Mouse (Mus musculus): ENCODE measurements around the gene Znrf3. TPM values are rescaled to one million over a fixed set of nuclear protein-coding genes. Genes with fewer than 3 reads are reported as not detected.

Gene Znrf3
- total RNA-seq, 2 experiments from 2014 or later = 19.5 to 20.2 TPM

DNA sequence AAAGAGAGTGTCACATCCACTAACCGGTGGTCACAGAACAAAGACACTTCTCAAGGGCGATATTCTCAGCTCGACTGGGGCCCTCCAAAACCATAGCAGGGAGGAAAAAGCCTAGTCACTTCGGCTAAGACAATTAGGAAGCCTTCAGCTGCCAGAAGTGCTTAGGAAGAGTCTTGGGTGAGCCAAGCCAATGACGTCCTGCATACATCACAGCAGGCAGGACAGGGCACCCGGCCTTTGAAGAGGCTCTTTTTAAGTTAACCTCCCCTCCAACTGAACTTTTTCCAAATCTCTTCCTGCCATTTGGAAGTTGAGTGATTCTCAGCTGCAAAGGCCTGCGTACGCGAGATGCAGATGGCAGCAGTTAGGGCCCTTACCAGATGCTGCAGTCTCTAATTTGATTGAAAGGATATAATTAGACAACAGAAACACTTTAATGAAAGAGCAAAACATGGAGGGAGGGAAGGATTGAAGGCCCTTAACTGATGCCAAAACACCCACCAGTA, 189.1 kb downstream of the Znrf3 start:
- no peak for DNase-seq (ENCODE audit: low spot score in 2 of 2)
- intact Hi-C loops (cut with DNase I) = loop anchor here (10.0 kb wide), 1 partner anchor 141 kb away; no protein-coding TSS in a partner anchor

DNA sequence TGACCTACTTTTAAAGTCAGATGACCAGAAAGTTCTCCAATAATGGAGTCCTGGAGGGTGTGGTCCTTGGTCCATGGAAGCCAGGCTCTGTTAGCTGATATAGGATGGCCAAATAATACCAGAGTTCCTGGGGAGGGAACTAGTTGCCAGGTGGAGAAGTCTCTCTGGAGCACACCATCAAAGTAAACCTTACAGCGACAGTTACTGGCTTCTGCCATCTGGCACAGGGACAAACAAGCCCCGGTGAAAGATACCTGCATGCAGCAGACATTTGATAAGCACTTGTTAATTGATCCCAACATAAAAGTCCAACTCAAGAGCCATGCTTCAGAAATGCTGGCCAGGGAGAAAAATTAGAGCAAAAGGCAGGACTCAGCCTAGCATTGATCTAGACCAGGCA, 190.6 kb downstream of the Znrf3 start:
- intact Hi-C loops (cut with DNase I) = loop anchor here (10.0 kb wide), 1 partner anchor 139 kb away; no protein-coding TSS in a partner anchor
- DNase-seq (ENCODE audit: low spot score in 2 of 2) = no peak

DNA sequence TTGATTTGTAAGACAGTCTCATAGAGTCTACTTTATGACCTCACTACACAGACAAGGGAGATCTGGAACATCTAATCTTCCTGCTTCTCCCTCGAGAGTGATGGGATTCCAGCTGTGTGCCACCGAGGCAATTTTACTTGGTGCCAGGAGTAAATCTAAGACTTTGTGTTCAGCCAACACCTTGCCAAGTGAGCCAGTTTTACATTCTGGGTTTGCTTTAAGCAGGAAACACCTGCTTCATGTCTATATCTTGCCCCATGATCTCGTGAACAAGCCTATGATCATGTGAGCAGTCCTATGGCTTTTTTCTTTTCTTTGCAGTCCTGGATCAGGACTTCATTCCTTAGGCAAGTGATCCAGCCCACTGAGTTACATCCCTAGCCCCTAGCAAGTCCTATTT, 191.1 kb downstream of the Znrf3 start:
- no peak for DNase-seq (ENCODE audit: low spot score in 2 of 2)
- intact Hi-C loops (cut with DNase I) = loop anchor here (10.0 kb wide), 1 partner anchor 139 kb away; no protein-coding TSS in a partner anchor

DNA sequence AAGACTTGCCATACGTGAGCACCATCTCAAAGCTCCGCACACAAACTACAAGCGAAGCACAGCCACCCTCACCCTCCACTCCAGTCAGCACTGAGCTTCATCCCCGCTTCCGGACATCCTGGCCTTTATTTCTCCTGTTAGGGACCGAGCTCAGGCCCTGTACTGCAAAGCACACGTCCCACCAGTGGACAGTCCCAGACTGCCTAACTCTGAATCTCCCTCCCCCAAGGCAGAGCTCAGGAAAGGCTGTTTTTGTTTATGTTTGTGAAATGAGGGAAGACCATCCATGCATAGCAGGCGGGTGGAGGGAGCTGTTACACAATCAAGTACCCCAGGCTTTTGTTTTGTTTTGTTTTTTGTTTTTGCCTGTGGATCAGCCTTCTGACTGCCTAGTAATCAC, 191.9 kb downstream of the Znrf3 start:
- intact Hi-C loops (cut with DNase I) = loop anchor here (10.0 kb wide), 1 partner anchor 138 kb away; no protein-coding TSS in a partner anchor
- no peak for DNase-seq (ENCODE audit: low spot score in 2 of 2)

DNA sequence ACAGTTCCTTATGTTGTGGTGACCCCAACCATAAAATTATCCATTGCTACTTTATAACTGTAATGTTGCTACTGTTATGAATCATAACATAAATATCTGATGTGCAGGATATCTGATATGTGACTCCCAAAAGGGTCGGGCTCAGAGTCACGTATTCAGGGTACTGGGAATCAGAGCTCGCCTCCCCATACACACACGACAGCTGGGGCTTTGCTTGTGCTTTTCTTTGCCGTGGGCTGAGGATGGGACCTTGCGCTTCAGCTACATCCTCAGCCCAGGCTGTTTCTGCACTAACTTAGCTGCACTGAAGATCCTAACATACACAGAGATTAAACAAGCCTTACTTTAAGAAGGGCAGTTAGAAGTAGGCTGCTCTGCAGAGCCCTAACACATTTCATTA, 193.5 kb downstream of the Znrf3 start:
- intact Hi-C loops (cut with DNase I) = loop anchor here (10.0 kb wide), 1 partner anchor 136 kb away; no protein-coding TSS in a partner anchor
- DNase-seq (ENCODE audit: low spot score in 2 of 2) = no peak

DNA sequence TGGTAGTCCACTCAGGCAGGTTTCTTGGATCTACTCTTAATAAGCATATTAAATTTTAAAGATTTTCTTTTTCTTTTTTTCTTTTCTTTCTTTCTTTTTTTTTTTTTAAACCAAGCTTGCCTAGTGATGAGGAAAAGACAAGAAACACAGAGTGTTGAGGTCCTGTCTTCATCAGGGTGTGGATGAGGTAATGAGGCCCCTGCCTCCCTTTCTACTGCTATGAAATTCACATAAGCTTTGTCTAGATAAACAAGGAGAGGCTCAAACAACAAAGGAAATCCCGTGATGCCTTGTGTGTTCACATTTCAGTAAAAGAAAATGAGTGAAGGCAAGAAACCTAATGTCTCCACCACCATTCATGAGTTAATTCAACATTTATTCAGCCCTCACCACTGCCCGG, 196.4 kb downstream of the Znrf3 start:
- intact Hi-C loops (cut with DNase I) = no loop called here
- no peak for DNase-seq (ENCODE audit: low spot score in 2 of 2)

DNA sequence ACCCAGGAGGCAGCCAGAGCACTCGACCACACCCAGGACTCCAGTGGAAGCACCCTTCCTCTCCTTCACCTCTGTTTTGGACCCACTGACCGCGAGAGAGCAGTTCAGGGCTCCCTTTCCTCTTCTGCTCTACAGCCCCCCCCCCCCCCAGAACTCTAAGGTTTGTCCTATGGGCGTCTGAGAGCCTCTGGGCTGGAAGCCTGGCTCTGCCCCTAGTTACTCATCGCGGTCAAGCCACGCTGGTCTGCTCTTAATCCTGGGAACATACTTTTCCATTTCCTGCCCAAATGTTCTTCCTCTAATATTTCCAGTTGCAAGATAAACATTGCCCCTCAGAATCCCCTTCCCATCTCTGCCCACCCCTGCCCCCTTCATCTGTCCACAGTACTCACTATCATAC, 199.2 kb downstream of the Znrf3 start:
- intact Hi-C loops (cut with DNase I) = loop anchor here (2.0 kb wide), 1 partner anchor 15 kb away; the partner anchor contains the start of gene Kremen1
- DNase-seq (ENCODE audit: low spot score in 2 of 2) = no peak

DNA sequence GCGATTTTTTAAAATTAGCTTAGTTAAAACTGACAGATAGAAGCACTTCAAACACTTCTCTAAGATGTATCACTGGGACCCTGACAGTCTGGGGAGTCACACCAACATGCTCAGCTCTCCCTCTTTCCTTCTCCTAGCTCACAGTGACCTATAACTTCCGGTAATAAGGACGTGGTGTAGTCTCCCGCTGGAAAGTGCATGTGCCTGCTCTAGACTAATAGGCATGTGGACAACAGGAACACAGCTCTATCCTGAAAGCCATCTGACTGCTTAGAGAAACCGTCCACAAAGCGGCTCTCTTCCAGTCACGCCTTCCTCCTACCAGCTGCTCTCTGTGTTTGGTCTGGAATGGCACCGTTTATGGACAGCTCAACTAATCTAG, 199.9 kb downstream of the Znrf3 start:
- peak; percentile 40 to 46 for DNase-seq (ENCODE audit: low spot score in 2 of 2)
- intact Hi-C loops (cut with DNase I) = loop anchor here (2.0 kb wide), 1 partner anchor 16 kb away; the partner anchor contains the start of gene Kremen1

DNA sequence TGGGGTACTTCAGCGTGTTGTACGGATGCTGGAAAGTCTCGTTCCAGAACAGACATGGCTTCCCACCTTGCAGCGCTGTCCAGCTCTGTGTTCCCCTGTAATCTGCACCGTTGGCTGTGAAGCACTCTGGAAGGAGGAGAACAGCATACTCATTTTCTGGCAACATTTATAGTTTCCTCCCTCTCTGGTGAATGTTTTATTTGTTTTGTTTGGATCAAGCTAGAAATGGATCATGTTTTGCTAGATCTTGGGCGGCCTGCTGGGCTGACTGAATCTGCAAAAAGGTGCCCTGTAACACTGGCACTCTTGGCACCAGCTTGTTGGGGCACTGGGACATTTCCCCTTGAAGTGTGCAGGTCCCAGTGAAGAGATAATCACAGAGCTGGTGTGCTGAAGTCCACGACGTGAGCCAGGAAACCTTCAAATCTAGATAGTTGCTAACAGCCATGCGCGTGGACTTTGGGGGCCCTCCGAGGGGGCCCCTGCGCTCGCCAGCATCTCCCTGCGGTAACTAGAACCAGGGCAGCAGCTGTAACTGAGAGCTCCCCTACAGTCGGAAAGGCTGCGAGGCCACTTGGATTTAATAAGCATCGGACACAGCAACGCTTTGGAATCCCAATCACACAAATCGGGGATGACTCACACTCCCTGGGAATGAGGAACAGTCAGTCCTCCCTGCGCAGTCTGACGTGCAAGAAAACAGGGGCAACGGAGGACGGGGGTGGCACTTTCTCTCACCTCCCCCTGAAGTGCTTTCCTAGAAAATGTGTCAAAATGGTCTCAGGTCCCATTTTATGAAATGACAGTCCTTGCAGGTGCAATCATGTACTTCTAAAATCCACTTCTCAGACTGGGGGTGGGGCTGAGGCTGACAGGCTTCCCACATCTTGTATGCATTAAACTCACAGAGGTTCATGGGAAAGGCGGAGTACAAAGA, 200.6 kb downstream of the Znrf3 start:
- intact Hi-C loops (cut with DNase I) = loop anchor here (2.0 kb wide), 1 partner anchor 17 kb away; the partner anchor contains the start of gene Kremen1
- DNase-seq (ENCODE audit: low spot score in 2 of 2) = peak; percentile 73 to 80

DNA sequence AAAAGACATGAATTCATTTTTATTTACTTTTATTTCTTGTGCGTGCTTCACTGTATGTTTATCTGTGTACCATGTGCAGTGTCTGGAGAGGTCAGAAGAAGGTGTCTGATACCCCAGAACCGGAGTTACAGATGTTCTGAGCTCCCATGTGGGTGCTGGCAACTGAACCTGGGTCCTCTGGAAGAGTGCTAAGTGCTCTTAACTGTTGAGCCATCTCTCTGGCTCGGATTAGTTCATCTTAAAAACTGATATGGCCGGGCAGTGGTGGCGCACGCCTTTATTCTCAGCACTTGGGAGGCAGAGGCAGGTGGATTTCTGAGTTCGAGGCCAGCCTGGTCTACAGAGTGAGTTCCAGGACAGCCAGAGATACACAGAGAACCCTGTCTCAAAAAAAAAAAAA, 201.4 kb downstream of the Znrf3 start:
- intact Hi-C loops (cut with DNase I) = no loop called here
- no peak for DNase-seq (ENCODE audit: low spot score in 2 of 2)

DNA sequence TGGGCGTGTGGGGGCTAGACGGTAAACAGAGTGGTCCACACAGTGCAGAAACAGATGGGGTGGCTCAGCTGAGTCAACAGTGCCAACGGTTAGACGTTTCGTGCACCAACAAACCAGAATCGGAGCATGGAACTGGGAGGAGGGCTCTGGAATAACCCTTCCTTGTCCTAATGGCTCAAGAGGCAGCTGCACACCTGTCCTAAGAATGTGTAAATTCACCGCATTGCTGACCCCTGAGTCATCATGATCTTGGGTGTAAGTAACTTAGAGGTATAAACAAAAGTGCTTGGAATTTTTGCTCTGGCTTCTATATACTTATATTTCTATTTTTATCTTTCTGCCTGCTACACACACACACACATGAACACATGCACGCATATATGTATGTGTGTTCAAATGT, 202.5 kb downstream of the Znrf3 start:
- intact Hi-C loops (cut with DNase I) = no loop called here
- no peak for DNase-seq (ENCODE audit: low spot score in 2 of 2)

DNA sequence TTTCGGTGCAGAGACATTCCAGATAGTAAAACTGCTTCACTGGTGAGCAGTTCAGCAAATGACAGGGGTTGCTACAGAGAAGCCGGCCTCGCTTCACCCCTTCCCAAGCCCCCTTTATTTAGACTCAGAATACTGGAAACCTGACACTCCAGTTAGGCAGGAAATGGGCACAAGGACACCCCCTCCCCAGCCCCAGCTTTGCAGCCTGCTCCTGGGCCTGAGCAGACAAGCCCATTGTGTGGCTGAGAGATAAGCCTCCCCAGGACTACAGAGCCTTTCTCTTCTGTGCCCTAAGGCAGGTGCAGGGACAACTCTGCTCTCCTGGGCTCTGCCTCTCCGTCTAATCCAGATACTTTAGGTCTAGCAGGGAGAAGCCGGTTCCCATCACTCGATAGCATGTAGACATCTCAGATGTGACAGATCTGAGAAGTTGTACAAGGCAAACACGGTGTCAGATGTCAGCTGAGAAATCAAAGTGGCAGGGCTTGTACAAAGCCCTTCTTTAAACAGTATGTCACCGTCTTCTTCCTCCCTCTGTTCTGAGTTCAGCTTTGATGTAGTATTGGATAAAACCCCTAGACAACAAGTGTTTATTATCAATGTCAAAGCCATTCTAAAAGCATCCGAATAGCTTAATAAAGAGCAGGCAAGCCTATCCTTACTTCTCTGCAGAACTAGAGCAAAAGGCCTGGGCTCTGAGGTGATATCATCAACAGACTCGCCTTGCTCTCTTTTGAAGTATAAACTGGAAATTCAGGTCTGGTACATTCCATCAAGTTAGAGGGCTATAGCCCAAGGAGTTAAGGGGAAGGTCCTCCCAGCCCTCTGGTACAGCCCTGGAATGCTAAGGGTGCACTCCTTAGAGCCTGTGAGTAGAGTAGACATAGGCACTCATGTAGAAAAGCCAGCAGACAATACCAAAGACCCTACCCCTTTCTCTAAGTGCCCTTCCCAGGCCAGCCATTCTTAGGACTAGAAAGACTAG, 204.6 kb downstream of the Znrf3 start:
- DNase-seq (ENCODE audit: low spot score in 2 of 2) = no peak
- intact Hi-C loops (cut with DNase I) = no loop called here

Other genes starting within 250 kb of the Znrf3 start
- gene Kremen1, start 183.3 kb downstream of the Znrf3 start, total RNA-seq (2021) = 10 to 100 TPM; 13.7 to 15.8 TPM
- gene Xbp1, start 75.8 kb upstream of the Znrf3 start, total RNA-seq (2021) = 100 to 1,000 TPM in 1 of 2 experiments, 10 to 100 TPM in 1; 88.6 to 102 TPM
- 10 to 100 TPM; 11.2 to 14.6 TPM for gene Ccdc117, start 97.3 kb upstream of the Znrf3 start, total RNA-seq (2021)
- not detected for gene Ankrd36, start 124.8 kb upstream of the Znrf3 start, total RNA-seq (2021)

All from left cerebral cortex, postnatal 36 days (tissue).